Comparison of ENCODE assay signal across 19 mouse cellular contexts in genomic region chr1:78789744-78790143, GRCm38 (mm10). TPM values are rescaled to one million over a fixed set of nuclear protein-coding genes. Genes with fewer than 3 reads are reported as not detected.
DNase-seq lines count a peak whose midpoint lies in the region.
"Had no signal": no experiment of that assay in that cellular context is flagged by ENCODE, and none has a peak within 500 bp of the region (broad histone marks: within the 10 kb centered on the region; RNA-seq: fewer than 3 reads in every experiment).

No protein-coding gene starts in this region.

- intact Hi-C loops in left cerebral cortex, postnatal 4 days (cut with DNase I), result no loop called here
- intact Hi-C loops in left cerebral cortex, postnatal 10 days (cut with DNase I), result no loop called here
- intact Hi-C loops in gastrocnemius, postnatal 14 days (cut with DNase I; ENCODE audit: low total_unique reads), result no loop called here

- DNase-seq in cerebellum, adult 11 months, result peak; percentile 6
- no peak for DNase-seq in cerebellum, postnatal 4 days (ENCODE audit: low spot score in 2 of 2)
- peak; percentile 12 for DNase-seq in left cerebral cortex, postnatal 4 days
- no peak for DNase-seq in left cerebral cortex, postnatal 10 days (ENCODE audit: extremely low spot score in 1 of 2, low spot score in 2 of 2)
- DNase-seq in ES-CJ7 (ENCODE audit: low read depth, low spot score), result peak; percentile 2
- peak; percentile 68 for DNase-seq in cerebellum, adult 9-10 months
- DNase-seq in embryo, embryonic 10.5 days (ENCODE audit: low spot score), result no peak
- no peak for DNase-seq in gastrocnemius, postnatal 14 days
- DNase-seq: adrenal gland, postnatal 25 days; heart, postnatal 36 days; kidney, adult 11 months; kidney, postnatal 10 days; layer of hippocampus, postnatal 36 days; lung, postnatal 14 days; right cerebral cortex, postnatal 25 days; thymus, adult 18-20 months had no signal

RNA-seq across cellular contexts. Expression of gene Kcne4, which starts 26.8 kb away (rescaled TPM):
- total RNA-seq in left cerebral cortex, postnatal 4 days (2021), result 1 to 10 TPM in 1 of 2 experiments, under 1 TPM in 1; 0.95 to 1.1 TPM
- 1 to 10 TPM in 1 of 2 experiments, under 1 TPM in 1; 0.57 to 1.1 TPM for total RNA-seq in left cerebral cortex, postnatal 10 days (2021)
- 1 to 10 TPM; 1.5 to 2.3 TPM for total RNA-seq in gastrocnemius, postnatal 14 days (2021)
- total RNA-seq: common myeloid progenitor, adult 5-6 weeks; ES-E14; granulocyte monocyte progenitor cell, adult 5-6 weeks had no signal

Comparison
In these comparisons a context has a peak if more than half of its experiments do, and no peak if none do; other contexts are left out.
1. DNase-seq: peak in cerebellum, adult 11 months (single experiment), left cerebral cortex, postnatal 4 days (single experiment), ES-CJ7 (single experiment) and cerebellum, adult 9-10 months (single experiment); none in cerebellum, postnatal 4 days (0 of 2), left cerebral cortex, postnatal 10 days (0 of 2), embryo, embryonic 10.5 days (single experiment) and gastrocnemius, postnatal 14 days (single experiment).